Mouse (Mus musculus) liver, adult (tissue): Measurements from ENCODE around the gene Etv4.

Experiments
- GATA4 ChIP-seq: IDR thresholded peaks from 2 replicates; pipeline ENCODE4 v1.6.1; 2014; ENCODE audit warnings: mild to moderate bottlenecking, low read length; ENCODE audit not compliant: insufficient replicate concordance

The Etv4 gene

GRCm38 (mm10) chr11:101805113-101805704, 20.0 kb upstream of the Etv4 start:
- TF ChIP-seq GATA4: no peak

GRCm38 (mm10) chr11:101801386-101801785, 16.2 kb upstream of the Etv4 start:
- TF ChIP-seq GATA4: no peak

- TF ChIP-seq GATA4: no peak
These were observed 12.9 kb upstream of the Etv4 start for GRCm38 (mm10) chr11:101798083-101798482.

GRCm38 (mm10) chr11:101797355-101797754, 12.2 kb upstream of the Etv4 start:
- TF ChIP-seq GATA4: no peak

GRCm38 (mm10) chr11:101790811-101791526, 5.8 kb upstream of the Etv4 start:
- TF ChIP-seq GATA4: no peak

GRCm38 (mm10) chr11:101787432-101787831, 2.3 kb upstream of the Etv4 start:
- no peak for TF ChIP-seq GATA4

- no peak for TF ChIP-seq GATA4
These were observed 1.5 kb upstream of the Etv4 start for GRCm38 (mm10) chr11:101786651-101787050.

- TF ChIP-seq GATA4: no peak
These were observed 658 bp upstream of the Etv4 start for GRCm38 (mm10) chr11:101785852-101786205.

GRCm38 (mm10) chr11:101784488-101785142, 556 bp downstream of the Etv4 start:
- no peak for TF ChIP-seq GATA4

- TF ChIP-seq GATA4: no peak
These were observed 1.1 kb downstream of the Etv4 start for GRCm38 (mm10) chr11:101784072-101784471.

- TF ChIP-seq GATA4: no peak
These were observed 1.6 kb downstream of the Etv4 start for GRCm38 (mm10) chr11:101783584-101783983.

GRCm38 (mm10) chr11:101783135-101783534, 2.0 kb downstream of the Etv4 start:
- no peak for TF ChIP-seq GATA4

GRCm38 (mm10) chr11:101776846-101777245, 8.3 kb downstream of the Etv4 start:
- TF ChIP-seq GATA4: no peak

GRCm38 (mm10) chr11:101772449-101772848, 12.7 kb downstream of the Etv4 start:
- no peak for TF ChIP-seq GATA4

GRCm38 (mm10) chr11:101772027-101772426, 13.1 kb downstream of the Etv4 start:
- no peak for TF ChIP-seq GATA4

- TF ChIP-seq GATA4: peak; percentile 20; the same call in 1 of the 2 replicates
These were observed 14.9 kb downstream of the Etv4 start for GRCm38 (mm10) chr11:101770266-101770665.
